Mouse (Mus musculus) c-Kit-positive CD71-negative TER-119-negative erythroid progenitor cells, embryonic 14.5 days (primary cell): ENCODE measurements around the gene Arhgap24.
A peak's percentile ranks its signal among the peaks of the same experiment; 100 is the strongest.

Source experiments
- DNase-seq: peaks from one replicate; pipeline ENCODE4 v3.0.0-alpha.2; 2013; ENCODE audit warnings: low read depth

The Arhgap24 gene

DNA sequence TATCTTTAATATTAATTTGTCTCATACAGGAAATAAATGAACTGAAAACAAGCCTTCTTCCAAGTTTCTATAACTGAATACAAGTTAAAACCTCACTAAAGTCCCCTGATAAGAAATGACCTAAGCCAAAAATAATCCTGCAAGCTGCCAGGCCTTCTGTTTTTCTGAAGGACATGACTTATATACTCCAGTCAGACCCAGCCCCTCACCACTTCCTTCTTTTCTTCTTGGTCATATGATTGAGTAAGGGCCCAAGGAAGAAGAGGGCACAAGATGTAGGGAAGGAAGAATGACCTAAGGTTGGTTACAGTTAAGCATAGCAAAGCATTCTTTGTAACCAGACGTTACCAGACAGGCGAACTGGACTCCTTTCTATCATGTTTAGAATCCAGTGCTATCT is 21.1 kb downstream of the Arhgap24 start:
- DNase-seq: peak; percentile 33

DNA sequence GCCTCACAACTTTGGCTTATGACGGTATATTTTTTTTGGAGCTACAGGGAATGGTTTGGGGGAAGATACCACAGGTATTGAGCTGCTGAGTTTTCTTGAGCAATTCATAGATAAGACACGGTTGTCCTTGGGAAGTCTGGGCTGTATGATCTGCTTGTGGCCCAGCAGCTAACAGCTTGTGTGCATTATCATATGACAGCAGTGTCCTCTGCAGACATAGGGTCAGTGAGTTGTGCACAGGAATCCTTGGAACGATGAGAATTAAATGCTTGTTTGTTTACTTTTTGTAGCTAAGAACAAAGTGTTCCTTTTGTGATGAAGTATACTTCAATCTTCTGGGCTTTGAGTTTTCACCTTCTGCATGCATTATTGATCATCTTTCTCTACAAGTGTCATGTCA is 21.9 kb downstream of the Arhgap24 start:
- DNase-seq: no peak

DNA sequence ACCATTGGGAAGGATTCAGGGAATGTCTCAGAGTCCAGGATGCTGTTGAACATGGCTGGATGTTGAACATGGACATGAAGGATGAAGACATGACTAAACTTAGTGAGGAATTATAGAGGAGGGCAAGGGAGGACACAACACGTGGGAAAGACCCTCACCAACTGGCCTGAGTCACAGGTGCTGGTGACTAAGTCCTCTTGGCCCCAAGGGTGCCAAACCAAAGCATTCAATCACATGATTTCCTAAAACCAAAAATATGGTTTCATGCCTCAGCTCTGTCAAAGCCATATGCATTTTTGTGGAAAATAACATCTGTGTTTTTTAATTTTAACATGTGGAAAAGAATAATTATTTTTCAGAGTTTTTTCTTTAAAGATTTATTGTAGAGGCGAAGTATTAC is 22.7 kb downstream of the Arhgap24 start:
- DNase-seq: no peak

DNA sequence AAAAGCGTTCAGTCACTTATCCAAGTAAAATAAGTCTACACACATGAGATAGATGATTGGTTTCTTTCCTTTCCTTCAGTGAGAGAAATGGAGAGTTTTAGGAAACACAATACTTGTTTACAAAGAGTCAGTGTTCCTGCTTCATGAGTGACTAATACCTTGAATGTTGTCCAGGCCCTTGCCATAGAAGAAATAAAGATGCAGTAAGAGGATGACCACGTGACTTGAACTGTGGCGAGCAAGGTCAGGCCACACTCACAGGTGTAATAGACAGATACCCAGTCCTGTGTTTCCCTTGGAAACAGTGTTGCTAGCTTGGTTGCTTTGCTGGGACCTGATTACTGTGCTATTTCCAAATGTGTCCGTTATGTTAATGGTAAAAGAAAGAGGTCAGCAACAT is 23.4 kb downstream of the Arhgap24 start:
- no peak for DNase-seq

DNA sequence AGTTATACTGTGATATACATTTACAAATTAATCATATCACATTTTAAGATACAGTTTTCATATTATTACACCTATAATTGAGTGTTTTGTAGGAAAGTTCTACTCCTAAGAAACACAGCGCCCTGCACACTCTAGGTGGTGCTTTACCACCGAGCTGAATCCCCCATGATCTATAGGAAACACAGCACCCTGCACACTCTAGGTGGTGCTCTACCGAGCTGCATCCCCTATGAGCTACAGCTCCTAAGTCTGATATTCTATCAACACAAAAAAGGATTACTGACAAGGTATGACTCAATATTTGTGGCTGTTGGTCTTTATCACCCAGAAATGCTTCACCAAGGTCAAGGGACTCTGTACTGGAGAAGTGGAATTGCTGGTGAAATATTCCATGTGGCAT is 27.0 kb downstream of the Arhgap24 start:
- no peak for DNase-seq

DNA sequence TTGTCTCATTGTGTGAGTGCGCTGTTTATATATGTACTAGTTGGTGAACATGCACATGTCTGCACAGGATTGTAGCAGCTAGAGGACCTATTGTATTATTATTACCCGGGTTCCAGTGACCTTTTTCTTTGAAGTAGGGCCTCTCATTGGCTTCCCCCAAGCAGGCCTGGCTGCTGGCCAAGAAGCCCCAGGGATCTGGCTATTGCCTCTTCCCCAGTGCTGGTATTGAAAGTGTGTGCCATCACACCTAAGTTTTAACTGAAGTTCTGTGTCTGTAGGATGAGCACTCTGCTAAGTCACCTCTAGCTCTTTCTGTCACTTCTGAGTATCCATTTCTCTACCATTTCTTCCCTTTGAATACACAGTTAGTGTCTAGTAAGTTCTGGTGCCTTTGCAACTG is 28.2 kb downstream of the Arhgap24 start:
- no peak for DNase-seq

DNA sequence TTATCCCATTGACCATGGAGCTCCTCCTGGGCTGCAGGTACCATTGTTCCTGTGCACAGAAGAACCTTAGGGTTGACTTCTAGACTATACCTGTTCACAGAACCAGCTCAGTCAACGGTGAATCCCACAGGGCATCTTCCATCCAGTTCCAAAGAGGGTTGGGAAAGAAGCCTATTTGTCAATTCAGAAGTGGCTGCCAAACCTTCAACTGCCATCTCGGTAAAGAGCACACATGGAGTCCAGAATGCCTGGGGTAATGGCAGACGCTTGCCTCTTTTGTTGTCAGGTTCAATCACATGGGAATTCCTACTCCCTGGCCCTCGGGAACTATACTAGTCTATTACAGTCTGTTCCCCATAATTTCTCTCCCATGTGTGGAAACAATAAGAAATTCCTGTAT is 30.5 kb downstream of the Arhgap24 start:
- no peak for DNase-seq

DNA sequence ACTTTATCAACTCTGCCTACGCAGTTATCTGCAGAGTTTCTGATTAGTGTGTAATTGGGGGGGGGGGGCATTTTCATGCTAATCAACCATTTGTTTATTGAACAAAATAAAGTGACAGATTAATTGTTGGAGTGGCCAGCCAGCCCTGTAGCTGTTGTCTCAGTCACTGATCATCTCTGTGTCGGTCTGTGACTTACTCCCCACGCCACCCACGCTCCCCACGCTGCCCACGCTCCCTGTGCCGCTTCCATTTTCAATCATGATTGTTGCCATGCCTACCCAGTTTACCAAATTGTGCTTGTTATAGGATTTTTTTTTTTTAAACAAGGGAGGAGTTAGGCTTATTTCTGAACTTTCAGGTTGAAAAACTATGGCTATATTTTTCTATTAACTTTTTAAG is 34.3 kb downstream of the Arhgap24 start:
- no peak for DNase-seq

DNA sequence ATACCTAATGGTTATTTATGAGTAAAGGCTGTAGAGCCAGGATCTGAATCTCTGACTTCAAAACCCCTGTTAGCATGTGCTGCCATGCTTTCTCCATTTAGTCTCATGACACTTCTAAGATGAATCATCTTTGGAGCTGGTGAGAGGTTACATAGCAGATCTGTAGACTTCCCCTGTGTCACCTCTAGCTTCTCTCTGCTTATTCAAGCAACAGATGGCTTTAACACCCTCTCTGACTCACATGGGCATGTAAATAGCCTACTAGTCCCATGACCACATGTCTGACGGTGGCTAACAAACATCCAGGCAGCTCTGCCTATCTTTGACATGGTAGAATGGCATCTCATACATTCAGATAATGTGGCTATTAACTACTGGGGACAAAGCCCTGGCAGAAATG is 39.3 kb downstream of the Arhgap24 start:
- DNase-seq: no peak

DNA sequence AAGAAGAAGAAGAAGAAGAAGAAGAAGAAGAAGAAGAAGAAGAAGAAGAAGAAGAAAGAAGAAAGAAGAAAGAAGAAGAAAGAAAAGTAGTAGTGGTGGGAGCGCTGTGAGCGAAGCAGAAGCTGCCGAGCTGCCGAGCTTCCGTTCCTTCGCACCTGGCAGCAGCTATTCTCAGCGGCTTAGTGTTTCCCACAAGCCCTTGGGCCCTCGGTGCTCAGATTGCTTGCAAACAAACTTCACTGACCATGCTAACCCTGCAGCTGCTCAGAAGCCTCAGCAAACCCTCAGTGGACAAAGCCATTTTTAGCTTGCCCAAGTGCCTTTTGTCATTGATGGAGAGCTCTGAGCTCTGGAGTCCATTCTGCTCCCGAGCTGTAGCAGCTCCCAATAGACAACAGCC is 54.1 kb downstream of the Arhgap24 start:
- no peak for DNase-seq

DNA sequence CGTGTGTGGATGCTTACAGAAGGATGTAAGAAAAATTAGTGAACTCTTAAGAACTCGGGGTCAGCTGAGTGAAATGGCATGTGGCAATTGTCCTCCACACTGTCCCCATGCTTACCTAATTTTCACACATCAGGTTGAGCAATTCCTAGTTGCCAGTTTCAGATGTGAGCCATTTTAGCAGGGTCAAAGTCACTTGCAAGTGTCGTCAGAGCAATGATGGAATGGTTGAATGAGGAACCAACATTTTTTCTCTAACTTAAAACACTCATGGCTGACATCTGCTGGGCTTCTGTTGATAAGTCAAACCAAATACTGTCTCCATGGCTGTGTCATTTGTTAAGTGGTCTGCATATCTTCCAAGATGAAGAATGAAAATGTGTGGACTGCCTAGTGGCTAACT is 56.6 kb downstream of the Arhgap24 start:
- peak; percentile 12 for DNase-seq

DNA sequence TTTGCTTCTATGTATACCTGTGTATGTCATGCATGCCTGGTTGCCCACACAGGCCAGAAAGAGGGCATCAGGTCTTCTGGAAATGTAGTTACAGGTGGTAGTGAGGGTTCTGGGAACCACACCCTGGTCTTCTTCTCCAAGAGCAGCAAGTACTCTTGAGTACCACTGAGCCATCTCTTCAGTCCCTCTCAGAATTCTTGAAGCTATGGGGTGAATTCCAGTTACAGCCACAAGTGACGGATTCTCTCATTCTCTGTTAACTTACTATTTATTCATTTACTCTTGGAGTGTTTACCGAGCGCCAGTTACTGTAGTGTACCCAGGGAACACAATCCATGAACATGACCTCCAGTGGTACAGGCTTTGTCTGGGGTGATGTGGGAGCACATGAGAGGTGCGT is 65.1 kb downstream of the Arhgap24 start:
- no peak for DNase-seq

DNA sequence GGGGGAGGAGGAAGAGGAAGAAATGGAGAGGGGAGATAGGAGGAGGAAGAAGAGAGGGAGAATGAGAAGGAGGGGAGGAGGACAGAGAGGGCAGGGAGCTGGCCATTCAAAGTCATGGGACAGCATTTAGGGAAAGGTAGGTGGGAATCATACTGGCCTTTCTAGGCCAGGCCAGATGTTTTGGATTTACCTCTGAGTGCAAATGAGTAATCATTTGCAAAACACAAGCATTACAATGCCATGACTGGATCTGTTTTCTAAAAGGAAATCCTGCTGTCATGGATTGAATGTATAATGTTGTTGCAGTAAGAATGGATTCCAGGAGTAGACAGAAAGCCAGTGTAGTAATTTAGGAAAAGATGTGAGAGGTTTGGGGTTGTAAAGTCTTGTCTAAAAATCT is 66.6 kb downstream of the Arhgap24 start:
- no peak for DNase-seq

DNA sequence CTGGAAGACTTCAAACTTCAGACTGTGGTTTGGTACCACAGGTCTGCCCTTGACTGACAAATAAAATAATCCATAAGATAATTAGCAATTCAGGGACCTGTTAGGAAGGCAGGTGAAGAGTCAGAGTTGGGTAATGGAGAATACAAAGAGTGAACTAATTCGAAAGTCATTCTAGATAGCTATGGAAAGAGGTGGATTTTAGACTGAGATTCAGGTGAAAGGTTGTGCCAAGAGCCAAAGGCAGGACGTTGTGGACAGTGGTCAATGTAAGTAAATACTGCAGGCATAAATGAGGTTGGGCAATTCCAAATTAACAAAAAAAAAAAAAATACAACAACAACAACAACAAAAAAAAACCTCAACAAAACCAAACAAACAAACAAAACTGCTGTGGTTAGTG is 67.2 kb downstream of the Arhgap24 start:
- no peak for DNase-seq

DNA sequence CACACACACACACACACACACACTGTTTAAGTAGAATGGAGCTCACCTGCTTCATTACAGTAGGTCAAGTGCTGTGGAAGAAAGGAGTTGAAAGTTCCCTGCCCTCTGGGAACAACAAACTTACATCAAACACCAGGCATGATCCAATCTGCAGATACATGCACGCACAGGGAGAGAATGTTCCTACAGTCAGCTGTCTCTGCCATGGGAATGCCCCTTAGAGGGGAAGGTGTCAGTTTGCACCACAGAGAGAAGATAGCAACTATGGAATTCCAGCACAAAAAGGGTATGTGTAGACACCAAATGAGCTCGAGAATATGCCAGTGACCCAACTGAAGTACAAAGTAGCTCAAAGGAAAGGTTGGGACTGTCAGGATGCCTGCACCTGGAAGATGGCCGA is 69.0 kb downstream of the Arhgap24 start:
- no peak for DNase-seq

DNA sequence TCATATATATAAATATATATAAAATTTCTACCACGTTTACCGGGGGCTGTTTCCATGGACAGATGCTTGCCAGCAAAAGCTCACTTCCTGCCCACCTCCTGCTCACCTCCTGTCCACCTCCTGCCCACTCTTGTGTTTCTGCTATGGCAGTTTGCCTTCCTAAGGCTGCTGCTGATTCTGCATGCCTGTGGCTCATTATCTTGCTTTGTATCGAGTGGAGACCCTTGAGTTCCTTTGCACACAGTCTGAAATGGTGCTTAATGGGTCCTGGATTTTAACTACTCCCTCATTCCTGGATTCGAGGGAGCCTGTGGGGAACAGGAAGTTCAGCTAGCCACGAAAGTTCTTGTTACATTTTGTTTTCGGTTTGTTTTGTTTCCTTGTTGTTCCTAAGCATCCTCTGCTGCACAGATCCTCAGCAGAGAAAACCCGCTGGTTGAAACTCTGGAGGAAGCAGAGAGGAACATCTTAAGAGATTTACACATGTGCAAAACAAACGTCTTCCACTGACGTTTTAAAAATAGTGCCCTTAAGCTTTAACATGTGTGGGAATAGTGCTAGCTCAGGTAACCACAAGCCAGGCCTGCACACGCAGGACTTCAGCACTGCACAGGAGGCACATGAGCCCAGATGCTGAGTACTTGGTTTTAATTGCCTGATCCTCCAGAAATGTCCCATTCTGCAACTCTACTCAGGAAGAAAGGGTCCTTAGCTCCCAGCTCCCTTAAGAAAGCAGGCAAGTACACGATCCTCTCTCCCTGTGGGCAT is 69.9 kb downstream of the Arhgap24 start:
- DNase-seq: no peak

DNA sequence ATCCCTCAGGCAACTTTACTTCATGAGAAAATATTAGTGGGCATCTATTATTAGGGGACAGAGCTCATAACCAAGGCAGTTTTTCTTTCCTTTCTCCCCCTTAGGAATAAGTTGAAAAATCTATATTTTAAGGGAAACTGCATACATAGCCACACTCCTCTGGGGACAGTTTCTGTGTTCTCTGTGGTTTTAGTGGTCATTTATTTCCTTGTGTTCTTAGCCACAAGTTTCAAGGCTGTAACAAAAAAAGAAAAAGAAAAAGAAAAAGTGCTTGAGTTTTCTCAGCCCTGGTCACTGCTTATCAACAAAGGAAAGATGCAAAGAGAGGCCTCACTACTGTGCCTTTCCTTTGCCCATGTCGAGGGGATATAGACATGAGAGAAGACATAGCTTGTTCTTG is 71.3 kb downstream of the Arhgap24 start:
- no peak for DNase-seq

DNA sequence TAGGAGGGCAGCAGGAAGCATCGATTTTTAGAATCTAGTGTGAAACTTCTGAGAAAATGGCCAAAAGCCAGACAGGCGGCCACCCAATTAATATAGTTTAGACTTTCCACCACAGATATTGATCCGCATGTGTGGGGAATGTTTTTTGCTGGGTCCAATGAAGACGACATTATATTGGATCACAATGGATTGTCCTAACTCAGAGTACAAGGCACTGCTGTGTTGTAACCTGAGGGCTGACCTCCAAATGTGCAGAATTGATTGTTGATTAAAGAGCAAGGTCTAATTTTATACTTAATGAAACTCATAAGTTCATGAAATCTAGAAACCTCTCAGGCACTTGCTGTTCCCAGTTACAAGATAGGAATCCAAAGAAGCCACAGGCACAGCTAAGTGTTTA is 74.8 kb downstream of the Arhgap24 start:
- no peak for DNase-seq

DNA sequence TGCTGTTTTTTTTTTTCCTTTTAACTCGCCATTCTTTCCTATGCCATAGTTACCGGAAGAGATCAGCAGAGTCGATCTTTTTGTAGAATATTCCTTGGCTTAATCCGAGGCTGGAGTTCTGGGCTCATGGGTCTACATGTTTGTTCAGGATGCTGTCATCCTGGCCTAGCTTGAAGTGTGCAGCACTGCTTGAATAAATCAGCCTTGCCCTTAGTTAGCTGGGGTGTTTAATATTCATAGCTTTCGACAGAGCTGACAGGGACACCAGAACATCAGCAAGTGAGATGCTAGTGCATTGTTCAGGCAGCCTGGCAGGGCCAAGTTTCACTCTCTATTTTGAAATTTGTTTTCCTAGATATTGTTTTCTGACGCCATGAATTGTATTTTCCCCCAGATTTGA is 79.1 kb downstream of the Arhgap24 start:
- no peak for DNase-seq

DNA sequence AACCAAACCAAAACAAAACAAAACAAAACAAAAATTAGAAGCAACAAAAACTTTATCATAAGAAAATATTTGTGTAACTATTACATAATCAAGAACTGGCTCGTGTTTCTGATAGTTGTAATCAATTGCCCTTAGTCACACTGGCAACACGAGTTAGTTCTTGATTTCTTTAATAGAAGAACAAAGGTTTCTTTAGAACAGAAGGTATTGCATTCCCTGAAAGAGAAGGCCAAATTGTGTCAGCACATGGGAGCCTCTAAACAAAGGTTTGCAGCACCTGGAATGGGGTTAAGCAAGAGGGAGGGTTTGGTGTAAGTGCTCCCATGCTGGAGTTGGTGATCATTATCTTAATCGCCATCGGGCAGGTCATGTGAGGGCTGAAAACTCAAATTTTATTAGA is 82.8 kb downstream of the Arhgap24 start:
- no peak for DNase-seq

DNA sequence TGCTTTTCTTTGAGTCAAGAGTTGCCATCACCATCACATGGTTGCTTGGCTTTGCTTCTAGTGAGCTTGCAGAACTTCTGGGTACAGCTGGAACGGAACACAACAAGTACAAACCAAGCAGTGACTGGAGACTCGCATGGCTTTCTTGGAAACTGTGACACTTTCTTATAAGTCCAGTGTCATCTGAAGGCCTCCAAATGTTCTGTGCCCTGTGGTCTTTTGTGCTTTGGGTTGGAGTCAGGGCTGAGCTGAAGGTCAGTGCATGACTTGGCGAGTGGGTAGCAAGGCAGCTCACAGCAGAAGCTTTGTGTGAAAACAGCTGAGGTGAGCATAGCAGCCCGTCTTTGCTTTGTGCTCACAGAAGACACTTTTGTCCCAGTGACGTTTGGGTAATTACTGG is 87.6 kb downstream of the Arhgap24 start:
- no peak for DNase-seq

DNA sequence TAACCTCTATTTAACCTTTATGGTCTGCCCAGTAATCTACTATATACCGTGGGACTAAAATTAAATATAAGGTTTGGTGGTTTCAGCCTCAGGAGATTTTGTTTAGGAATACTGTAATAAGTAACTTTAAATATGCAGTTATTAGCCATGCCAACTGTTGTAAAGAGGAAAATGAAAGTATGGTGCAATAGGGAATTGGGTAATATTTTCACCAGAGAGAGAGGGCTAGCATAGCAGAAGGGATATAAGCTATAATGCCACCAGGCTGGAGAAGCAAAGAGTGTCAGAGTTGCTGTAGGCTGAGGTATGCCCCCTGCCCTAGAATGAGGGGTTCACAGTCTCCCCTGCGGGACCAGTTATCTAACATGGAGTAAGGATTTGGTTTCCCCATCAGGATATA is 90.3 kb downstream of the Arhgap24 start:
- no peak for DNase-seq

DNA sequence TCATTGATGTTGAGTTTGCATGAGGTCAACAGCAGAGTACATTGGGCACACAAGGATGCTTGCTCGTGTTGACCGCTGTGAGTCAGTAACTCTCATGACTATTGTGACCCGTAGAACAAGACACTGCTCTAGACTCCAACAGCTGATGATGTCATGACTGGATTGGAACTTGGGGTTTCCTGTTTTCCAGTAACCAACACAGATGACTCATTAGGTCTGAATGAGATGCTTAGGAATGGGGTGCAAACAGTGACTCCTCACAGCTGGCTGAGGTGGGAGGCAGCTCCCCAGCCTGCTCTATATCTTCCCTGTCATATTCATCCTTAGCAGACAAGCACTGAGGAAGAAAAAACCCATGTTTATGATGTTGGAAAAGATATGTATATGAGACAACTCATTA is 95.6 kb downstream of the Arhgap24 start:
- DNase-seq: no peak

DNA sequence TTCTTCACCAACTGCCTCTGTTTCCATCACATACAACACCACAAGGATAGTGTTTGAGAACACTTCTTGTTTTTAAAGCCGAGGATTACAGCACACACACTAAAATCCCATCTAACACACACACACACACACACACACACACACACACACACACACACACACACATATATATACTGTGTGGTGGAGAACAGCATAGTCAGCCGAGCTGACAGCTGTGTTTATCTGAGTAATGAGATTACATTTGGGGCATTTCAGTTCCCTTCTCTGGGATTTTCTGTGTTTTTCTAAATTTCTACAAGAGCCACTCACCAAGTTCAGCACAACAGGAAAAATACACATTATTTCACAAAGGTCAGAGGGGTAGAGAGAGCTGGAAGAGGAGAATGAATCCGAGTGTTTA is 96.5 kb downstream of the Arhgap24 start:
- DNase-seq: no peak

DNA sequence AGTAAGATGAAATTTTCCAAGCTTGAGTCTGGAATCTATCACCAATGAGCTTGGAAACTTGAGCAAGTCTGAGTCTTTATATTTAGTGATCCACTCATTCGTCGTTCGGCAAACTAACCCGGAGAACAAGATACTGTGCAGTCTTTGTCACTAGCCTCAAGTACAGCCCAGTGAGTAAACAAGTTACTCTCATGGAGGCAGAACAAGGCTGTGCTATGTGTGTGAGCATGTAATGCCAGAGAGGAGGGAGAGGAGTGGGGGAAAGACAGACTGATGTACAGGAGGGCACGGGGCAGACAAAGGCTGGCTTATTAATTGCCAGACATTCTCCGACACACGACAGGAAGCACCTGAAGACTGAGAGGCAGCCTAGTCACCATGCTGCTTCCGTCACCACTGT is 97.2 kb downstream of the Arhgap24 start:
- DNase-seq: no peak
